Mouse (Mus musculus) limb, embryonic 10.5 days (tissue): ENCODE data around the gene Chsy1. TPM values are rescaled to one million over a fixed set of nuclear protein-coding genes. Genes with fewer than 3 reads are reported as not detected.

ENCODE experiments used
- DNase-seq: peaks from one replicate; pipeline ENCODE4 v3.0.0-alpha.2; 2017; ENCODE audit warnings: low spot score
- H3K27ac ChIP-seq: fragments of 300-500 bp; sonication (generic); 2 replicates; pipeline ENCODE4 v1.5.1; 2016; ENCODE audit warnings: mild to moderate bottlenecking
- H3K27me3 ChIP-seq: fragments of 300-500 bp; sonication (generic); 2 replicates; pipeline ENCODE4 v1.6.1; 2016; ENCODE audit warnings: low read depth, mild to moderate bottlenecking; ENCODE audit not compliant: poor library complexity, severe bottlenecking
- H3K36me3 ChIP-seq: fragments of 300-500 bp; sonication (generic); 2 replicates; pipeline ENCODE4 v1.6.1; 2016; ENCODE audit warnings: mild to moderate bottlenecking, moderate library complexity
- H3K4me1 ChIP-seq: fragments of 300-500 bp; sonication (generic); 2 replicates; pipeline ENCODE4 v1.6.1; 2016
- H3K4me3 ChIP-seq: fragments of 300-500 bp; sonication (generic); 2 replicates; pipeline ENCODE4 v1.5.1; 2016; ENCODE audit warnings: mild to moderate bottlenecking, moderate library complexity
- H3K9me3 ChIP-seq: fragments of 300-500 bp; sonication (generic); replicated peaks from 2 replicates; pipeline ENCODE4 v1.6.1; 2016; ENCODE audit warnings: mild to moderate bottlenecking
- WGBS: fragments of 180-500 bp; shearing (Covaris S2); methylation state at CpG from one replicate; pipeline ENCODE4 v1.1.7; 2016; 5-methylcytosine and 5-hydroxymethylcytosine counted together
- polyA plus RNA-seq: library from polyadenylated mRNA; unstranded; fragments of >200 nt; fragmentation: Nextera tagmentation; extraction: Ambion mirVana; gene quantifications from 2 replicates; pipeline ENCODE4 v1.2.1, GENCODE M21; 2016

Gene Chsy1
- polyA plus RNA-seq, 1 experiment from 2014 or later, result 14.8 TPM

DNA sequence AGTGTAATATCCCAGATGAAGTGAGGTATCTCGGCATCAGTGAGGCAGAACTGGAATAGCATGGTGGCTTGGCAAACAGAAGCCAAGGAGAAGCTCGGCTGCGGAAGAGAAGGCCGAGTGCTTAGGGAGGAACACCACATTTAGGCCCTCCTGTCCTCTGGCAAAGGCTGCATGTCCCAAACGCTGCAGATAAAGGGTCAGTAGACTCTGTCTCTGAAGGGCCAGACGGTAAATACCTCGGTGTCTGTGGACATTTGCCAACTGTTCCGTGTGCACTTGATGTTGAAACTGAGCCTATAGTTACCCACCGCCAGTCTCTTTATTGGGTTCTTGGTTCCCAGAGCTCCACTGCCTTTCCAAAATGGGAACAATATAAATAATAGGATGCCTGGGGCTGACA, 48.1 kb downstream of the Chsy1 start:
- no peaks in the 10 kb centered on the region for H3K27me3 ChIP-seq
- peaks cover 35% of the 10 kb centered on the region for H3K36me3 ChIP-seq
- no peaks in the 10 kb centered on the region for H3K4me1 ChIP-seq
- DNase-seq, result no peak
- no peaks in the 10 kb centered on the region for H3K9me3 ChIP-seq
- 94% methylated on average over 9 of the region's 9 CpGs for WGBS
- H3K27ac ChIP-seq, result no peak overlapping the region
- no peak overlapping the region for H3K4me3 ChIP-seq

DNA sequence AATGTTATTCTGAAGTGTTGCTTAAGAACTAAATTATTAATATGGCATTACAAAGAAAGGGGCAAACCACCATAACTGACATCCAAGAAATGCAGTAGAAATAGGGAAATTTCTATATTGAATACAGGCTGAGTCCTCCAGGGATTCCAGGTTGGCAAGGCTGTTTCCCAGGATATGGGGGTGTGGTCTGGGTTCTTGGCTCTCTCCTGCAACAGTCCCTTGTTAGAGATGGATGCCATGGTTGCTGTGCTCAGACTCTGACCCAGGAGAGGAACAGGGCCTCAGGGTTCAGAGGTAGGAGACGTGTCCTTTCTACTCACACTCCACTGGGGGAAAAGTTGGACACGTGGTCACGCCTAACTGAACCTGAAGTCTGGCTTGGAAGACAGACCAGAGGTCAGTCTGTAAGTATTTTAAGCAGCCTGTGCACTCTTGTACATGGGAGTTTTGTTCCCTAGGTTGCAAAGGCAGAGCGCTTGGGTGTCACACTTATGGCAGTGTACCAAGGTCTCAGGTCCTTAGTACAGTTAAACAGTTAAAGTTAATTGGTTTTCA, 48.6 kb downstream of the Chsy1 start:
- 90% methylated on average over 4 of the region's 4 CpGs for WGBS

DNA sequence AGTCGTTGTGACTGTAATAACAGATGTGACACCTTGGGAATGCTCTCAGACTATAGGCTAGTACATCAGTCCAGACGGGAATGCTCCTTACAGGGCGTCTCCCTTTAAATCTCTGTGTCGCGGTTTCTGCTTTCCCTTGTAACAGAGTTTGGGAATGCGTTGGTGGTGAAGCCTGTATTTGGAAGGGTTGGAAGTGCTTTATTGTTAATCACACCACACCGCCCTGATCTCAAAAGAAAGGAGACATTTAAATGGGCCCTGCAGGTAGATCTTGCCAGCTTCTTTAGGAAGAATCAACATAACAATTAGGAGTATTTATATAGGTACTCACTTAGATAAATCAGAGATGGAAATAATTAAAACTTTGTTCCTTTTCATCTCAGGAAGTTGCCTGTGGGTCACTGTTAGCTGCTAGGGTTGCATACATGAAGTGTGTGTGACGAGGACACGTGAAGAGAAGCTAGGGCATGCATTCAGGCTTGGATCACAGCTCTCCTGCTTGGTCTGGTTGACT, 49.4 kb downstream of the Chsy1 start:
- Histone ChIP-seq H3K36me3 (peaks cover 31% of the 10 kb centered on the region), H3K4me1 (no peaks in the 10 kb centered on the region), H3K9me3 (no peaks in the 10 kb centered on the region), H3K4me3 (no peak overlapping the region), H3K27ac (no peak overlapping the region), H3K27me3 (no peaks in the 10 kb centered on the region)
- DNase-seq, result no peak
- 84% methylated on average over 9 of the region's 9 CpGs for WGBS

More for the DNA sequence above, 48.6 kb downstream of the Chsy1 start:
- no peak for DNase-seq
- H3K4me1 ChIP-seq, result no peaks in the 10 kb centered on the region
- no peaks in the 10 kb centered on the region for H3K27me3 ChIP-seq
- H3K36me3 ChIP-seq, result peaks cover 35% of the 10 kb centered on the region
- no peak overlapping the region for H3K4me3 ChIP-seq
- no peaks in the 10 kb centered on the region for H3K9me3 ChIP-seq
- H3K27ac ChIP-seq, result no peak overlapping the region

DNA sequence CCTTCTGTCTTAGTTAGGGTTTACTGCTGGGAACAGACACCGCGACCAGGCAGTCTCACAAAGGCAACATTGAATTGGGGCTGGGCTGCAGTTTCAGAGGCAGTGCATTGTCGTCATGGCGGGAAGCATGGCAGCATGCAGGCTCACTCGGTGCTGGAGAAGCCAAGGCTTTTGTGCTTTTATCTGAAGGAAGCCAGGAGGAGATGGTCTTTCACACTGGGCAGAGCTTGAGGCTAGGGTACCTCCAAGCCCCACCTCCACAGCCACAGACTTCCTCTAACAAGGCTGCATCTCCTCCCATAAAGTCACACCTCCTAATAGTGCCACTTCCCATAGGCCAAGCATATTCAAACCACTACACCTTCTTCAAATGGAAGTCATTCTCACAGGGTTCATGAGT, 50.6 kb downstream of the Chsy1 start:
- H3K4me1 ChIP-seq, result no peaks in the 10 kb centered on the region
- WGBS, result 72% methylated on average over 5 of the region's 5 CpGs
- H3K36me3 ChIP-seq, result peaks cover 24% of the 10 kb centered on the region

DNA sequence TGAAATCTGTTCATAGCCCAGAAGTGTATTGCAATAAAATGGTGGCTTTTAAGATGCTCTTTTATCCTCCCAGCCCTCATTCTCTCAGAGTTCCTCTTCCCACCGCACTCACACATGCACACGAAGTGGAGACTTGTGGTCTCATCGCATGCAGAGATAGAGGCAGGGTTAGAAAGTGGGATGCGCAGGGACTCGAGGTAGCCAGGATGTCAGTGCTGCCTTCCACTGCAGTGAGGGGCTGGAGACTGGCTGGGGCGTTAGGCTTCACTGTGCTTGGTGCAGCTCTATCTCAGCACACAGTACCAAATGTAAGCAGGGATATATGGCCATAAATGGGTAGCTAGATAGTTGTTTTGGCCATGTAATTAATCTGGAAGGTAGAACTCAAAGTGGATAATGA, 52.5 kb downstream of the Chsy1 start:
- Histone ChIP-seq H3K9me3 (no peaks in the 10 kb centered on the region), H3K4me3 (no peak overlapping the region), H3K36me3 (peaks cover 16% of the 10 kb centered on the region), H3K27me3 (no peaks in the 10 kb centered on the region), H3K4me1 (no peaks in the 10 kb centered on the region), H3K27ac (no peak overlapping the region)
- 94% methylated on average over 6 of the region's 6 CpGs for WGBS
- DNase-seq, result no peak

More for the DNA sequence above, 50.6 kb downstream of the Chsy1 start:
- no peaks in the 10 kb centered on the region for H3K27me3 ChIP-seq
- DNase-seq, result no peak
- no peaks in the 10 kb centered on the region for H3K9me3 ChIP-seq
- no peak overlapping the region for H3K4me3 ChIP-seq
- H3K27ac ChIP-seq, result no peak overlapping the region

DNA sequence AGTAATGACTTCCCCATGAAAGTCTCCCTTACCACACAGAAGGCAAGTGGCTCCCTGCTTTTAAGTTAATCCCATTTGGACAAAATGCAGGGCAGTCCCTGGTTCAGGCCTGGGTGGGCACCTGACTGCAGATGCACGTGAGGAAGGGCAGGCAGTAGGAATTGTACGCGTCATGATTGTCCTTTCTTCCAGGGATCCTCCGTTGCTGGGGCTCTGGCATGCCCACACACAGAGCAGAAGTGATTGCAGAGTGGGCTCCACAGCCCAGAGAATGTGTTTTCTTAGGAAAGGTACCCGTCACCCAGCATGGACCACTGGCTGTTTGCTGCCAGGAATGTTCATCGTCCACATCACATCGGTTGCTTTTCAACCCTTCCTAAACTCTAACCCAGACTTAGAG, 53.2 kb downstream of the Chsy1 start:
- H3K4me1 ChIP-seq, result no peaks in the 10 kb centered on the region
- 95% methylated on average over 7 of the region's 7 CpGs for WGBS
- no peaks in the 10 kb centered on the region for H3K9me3 ChIP-seq
- peaks cover 16% of the 10 kb centered on the region for H3K36me3 ChIP-seq
- no peak overlapping the region for H3K27ac ChIP-seq
- no peaks in the 10 kb centered on the region for H3K27me3 ChIP-seq
- DNase-seq, result no peak
- H3K4me3 ChIP-seq, result no peak overlapping the region

DNA sequence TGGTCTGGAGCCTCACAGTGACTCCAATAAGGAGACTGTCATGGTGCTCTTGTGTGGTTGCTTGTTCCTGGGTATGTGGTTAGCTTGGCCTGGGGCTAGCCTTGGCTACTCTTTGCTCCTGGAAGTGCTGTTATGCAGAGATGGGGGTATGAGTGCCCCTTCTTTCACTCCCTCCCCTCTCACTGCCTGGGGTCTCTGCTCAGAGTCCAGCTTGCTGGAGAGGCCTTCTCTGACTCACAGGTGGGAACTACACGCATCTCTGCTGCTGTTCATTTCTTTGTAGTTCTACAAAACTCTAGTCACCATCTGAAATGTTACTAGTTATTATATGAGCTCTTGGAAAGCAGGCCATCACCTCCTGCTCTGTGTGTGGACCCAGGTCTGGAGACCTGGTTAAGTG, 53.7 kb downstream of the Chsy1 start:
- no peak overlapping the region for H3K4me3 ChIP-seq
- peaks cover 16% of the 10 kb centered on the region for H3K36me3 ChIP-seq
- no peaks in the 10 kb centered on the region for H3K9me3 ChIP-seq
- DNase-seq, result no peak
- 93% methylated on average over 1 of the region's 1 CpGs for whole genome bisulfite sequencing
- no peaks in the 10 kb centered on the region for H3K4me1 ChIP-seq
- H3K27ac ChIP-seq, result no peak overlapping the region
- no peaks in the 10 kb centered on the region for H3K27me3 ChIP-seq

DNA sequence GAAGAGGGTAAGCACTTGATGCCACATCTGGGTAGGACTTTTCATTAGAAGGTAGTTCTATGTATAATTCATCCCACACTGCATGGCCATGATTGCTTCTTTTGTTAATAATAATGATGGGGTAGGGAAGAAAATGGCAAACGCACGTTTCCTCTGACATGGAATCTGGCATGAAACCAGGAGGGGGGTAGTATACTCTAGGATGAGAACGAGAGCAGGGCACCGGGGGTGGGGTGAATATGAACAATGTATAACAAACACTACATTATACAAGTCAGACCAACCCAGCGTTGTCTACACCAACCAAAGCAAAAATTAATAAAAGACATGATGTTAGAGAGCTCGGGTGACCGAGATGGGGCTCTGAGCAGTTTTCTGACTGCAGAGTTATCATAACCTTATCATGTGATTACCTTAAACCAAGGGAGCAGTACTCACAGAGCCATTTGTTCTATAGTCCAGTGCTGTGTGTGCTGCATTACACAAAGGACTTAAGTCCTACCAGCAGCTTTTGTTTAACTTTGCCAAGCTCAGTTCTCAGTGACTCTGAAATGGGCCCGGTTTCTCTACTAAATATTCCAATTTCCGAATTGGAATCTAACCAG, 55.2 kb downstream of the Chsy1 start:
- H3K4me1 ChIP-seq, result no peaks in the 10 kb centered on the region
- peaks cover 16% of the 10 kb centered on the region for H3K36me3 ChIP-seq
- DNase-seq, result no peak
- 97% methylated on average over 9 of the region's 9 CpGs for WGBS
- no peaks in the 10 kb centered on the region for H3K27me3 ChIP-seq
- no peak overlapping the region for H3K27ac ChIP-seq
- H3K9me3 ChIP-seq, result no peaks in the 10 kb centered on the region
- H3K4me3 ChIP-seq, result no peak overlapping the region

DNA sequence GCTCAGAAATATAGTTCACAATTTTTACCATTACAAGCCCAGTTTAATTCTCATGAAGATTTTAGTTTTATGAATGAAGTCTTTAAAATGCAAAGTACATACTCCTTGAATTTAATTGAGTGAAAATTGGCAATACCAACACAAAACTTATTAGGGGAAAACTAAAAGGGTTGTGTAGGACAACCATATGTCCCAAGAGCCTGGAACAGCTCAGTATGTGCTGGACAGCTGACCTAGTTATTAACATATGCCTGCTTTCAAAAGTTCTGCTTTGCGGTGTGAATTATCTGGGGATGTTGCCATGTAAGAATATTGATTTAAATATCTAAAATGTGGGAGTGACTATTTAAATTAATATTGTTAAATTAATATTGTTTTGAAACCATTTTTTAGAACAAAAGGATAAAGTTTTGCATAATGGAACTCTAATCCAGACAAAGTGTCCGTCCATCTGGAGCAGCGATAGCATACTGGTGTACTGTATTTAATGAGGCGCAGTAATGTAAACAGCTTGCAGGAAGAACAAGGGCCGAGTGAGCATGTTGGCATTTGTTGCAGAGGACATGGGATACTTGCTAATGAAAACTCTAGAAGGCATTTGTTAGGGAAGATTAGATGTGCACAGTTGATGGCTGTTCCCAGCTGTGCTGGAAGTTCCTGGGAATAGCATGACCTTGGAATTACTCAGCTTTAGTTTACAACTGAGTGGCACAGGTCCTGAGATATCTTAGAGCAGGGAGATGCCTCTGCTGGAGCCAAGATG, 55.9 kb downstream of the Chsy1 start:
- Histone ChIP-seq H3K36me3 (peaks cover 14% of the 10 kb centered on the region), H3K27ac (no peak overlapping the region), H3K9me3 (no peaks in the 10 kb centered on the region), H3K4me3 (no peak overlapping the region), H3K27me3 (no peaks in the 10 kb centered on the region), H3K4me1 (no peaks in the 10 kb centered on the region)
- DNase-seq, result no peak
- WGBS, result 90% methylated on average over 5 of the region's 5 CpGs

DNA sequence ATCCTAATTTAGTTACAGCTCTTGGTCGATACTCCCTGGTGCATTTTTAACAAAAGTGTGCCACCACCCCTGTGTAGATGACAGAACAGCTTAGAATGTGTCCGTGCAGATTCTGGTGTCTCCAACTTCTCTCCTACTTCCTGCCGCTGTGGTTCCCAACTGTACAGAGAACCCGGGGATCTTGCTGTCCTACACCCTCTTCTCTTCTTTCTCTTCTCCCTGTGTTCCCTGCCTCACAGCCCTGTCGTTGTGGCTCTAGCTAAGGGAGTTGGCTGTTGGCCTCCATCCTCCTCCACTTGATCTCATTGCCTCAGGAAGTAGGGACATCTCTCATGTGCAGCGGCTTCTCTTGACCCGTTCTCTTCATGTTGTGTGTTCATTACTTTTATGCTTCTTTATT, 59.6 kb downstream of the Chsy1 start:
- DNase-seq, result no peak
- no peaks in the 10 kb centered on the region for H3K27me3 ChIP-seq
- no peaks in the 10 kb centered on the region for H3K9me3 ChIP-seq
- 94% methylated on average over 7 of the region's 7 CpGs for WGBS
- peaks cover 38% of the 10 kb centered on the region for H3K36me3 ChIP-seq
- no peak overlapping the region for H3K4me3 ChIP-seq
- no peak overlapping the region for H3K27ac ChIP-seq
- H3K4me1 ChIP-seq, result no peaks in the 10 kb centered on the region

DNA sequence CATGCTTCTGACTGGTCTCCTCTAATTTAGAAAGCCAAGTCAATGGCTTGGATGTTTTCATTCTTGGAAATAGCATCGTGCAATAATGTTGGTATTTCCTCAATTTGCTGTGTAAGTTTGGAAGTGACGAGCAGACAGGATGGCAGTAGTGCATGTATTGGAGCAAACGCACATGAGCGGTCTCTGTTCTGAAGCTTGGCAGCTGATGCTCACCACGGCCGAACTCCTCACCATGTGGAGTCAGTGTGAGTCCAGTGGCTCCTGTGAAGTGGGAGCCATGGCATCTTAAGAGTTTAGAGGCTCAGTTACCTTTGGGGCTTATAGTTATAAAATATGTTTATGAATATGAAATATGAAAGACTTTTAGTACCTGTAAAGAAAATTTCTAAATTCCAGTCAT, 60.2 kb downstream of the Chsy1 start:
- Histone ChIP-seq H3K27ac (no peak overlapping the region), H3K27me3 (no peaks in the 10 kb centered on the region), H3K4me1 (no peaks in the 10 kb centered on the region), H3K9me3 (no peaks in the 10 kb centered on the region), H3K4me3 (no peak overlapping the region), H3K36me3 (peaks cover 44% of the 10 kb centered on the region)
- 97% methylated on average over 6 of the region's 6 CpGs for WGBS
- no peak for DNase-seq

DNA sequence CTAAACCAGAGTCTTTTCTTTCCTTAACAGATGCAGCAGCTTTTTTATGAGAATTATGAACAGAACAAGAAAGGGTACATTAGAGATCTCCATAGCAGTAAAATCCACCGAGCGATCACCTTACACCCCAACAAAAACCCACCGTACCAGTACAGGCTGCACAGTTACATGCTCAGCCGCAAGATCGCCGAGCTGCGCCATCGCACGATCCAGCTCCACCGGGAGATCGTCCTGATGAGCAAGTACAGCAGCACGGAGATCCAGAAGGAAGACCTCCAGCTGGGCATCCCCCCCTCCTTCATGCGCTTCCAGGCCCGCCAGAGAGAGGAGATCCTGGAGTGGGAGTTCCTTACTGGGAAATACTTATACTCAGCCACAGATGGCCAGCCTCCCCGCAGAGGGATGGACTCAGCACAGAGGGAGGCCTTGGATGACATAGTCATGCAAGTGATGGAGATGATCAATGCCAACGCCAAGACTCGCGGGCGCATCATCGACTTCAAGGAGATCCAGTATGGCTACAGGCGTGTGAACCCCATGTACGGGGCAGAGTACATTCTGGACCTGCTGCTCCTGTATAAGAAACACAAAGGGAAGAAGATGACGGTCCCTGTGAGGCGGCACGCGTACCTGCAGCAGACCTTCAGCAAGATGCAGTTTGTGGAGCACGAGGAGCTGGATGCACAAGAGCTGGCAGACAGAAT, 61.6 kb downstream of the Chsy1 start:
- Histone ChIP-seq H3K27me3 (no peaks in the 10 kb centered on the region), H3K9me3 (no peaks in the 10 kb centered on the region), H3K27ac (no peak overlapping the region), H3K36me3 (peaks cover 58% of the 10 kb centered on the region), H3K4me3 (no peak overlapping the region), H3K4me1 (no peaks in the 10 kb centered on the region)
- DNase-seq, result no peak
- WGBS, result 95% methylated on average over 27 of the region's 27 CpGs

DNA sequence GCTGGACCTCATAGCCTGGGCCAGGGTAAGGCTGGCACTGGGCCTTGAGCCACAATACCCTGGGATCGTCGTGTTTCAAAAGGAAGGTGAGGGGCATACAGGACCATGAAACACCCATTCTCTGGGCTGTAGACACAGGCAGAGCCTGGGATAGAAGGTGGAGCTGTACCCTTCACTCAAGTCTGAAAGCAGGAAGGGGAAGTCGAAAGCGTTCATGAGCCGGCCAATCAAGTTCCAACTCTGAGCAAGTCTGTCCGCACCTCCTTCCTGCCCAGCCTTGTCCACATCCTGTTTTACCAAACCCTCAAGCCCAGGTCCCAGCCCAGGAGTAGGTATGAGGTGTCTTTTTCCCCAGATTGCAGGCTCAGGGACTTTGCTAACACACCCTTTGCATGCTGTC, 66.4 kb downstream of the Chsy1 start:
- no peak overlapping the region for H3K27ac ChIP-seq
- H3K9me3 ChIP-seq, result no peaks in the 10 kb centered on the region
- peaks cover 8% of the 10 kb centered on the region; the same call in 1 of the 2 replicates for H3K4me1 ChIP-seq
- WGBS, result 99% methylated on average over 6 of the region's 6 CpGs
- H3K4me3 ChIP-seq, result no peak overlapping the region
- H3K27me3 ChIP-seq, result no peaks in the 10 kb centered on the region
- DNase-seq, result no peak
- H3K36me3 ChIP-seq, result peaks cover 56% of the 10 kb centered on the region
